Mouse (Mus musculus) urinary bladder, postnatal 36 days (tissue): Measurements from ENCODE around the gene Rplp0.
"Not testable (repeated sequence)": the region's sequence is repeated elsewhere in the genome, so short reads cannot be mapped to it uniquely, and the experiment has no call there.

ENCODE experiments used
- DNase-seq, 2 experiments: peaks; one replicate each; pipeline ENCODE4 v3.0.0; 2022; ENCODE audit warnings: low spot score in 2 of 2, mixed read lengths in 1 of 2

Gene Rplp0

DNA sequence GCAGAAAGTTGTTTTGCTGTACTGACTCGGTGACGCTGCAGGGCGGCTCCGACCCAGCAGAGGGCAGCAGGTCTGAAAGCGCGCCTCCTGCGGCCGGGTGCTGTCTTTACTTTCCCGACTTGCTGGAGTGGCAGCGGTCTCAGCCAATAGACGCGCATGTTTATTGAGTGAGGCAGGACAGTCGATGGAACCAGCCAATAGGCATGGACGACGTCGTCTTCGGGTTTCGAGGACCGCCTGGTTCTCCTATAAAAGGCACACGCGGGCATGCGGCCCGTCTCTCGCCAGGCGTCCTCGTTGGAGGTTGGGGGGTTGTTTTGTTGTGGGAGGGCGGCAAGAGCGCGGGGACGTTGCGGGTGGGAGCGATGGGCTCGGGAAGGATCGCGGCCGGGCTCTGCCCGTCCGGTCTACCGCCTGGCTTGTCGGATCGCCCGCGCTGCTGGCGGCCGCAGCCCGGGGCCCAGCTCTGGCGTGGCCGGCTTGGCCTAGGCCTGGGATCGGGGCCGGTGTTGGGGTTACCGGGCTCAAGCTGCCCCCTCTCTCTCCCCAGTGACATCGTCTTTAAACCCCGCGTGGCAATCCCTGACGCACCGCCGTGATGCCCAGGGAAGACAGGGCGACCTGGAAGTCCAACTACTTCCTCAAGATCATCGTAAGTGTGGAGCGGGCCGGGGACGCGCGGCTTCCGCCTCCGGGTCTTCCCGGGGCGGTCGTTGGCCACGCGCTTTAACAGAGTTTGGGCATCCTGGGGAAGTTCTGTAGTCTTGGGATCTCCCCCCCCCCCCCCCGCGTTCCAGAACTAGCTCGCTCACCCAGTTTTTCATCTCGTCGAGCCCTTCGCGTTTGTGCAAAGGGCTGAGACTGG, at the start of gene Rplp0:
Gene Rplp0, plus strand, starts transcription at position 231 of the 865 bp plus-strand sequence.
- DNase-seq = peak; percentile 100

DNA sequence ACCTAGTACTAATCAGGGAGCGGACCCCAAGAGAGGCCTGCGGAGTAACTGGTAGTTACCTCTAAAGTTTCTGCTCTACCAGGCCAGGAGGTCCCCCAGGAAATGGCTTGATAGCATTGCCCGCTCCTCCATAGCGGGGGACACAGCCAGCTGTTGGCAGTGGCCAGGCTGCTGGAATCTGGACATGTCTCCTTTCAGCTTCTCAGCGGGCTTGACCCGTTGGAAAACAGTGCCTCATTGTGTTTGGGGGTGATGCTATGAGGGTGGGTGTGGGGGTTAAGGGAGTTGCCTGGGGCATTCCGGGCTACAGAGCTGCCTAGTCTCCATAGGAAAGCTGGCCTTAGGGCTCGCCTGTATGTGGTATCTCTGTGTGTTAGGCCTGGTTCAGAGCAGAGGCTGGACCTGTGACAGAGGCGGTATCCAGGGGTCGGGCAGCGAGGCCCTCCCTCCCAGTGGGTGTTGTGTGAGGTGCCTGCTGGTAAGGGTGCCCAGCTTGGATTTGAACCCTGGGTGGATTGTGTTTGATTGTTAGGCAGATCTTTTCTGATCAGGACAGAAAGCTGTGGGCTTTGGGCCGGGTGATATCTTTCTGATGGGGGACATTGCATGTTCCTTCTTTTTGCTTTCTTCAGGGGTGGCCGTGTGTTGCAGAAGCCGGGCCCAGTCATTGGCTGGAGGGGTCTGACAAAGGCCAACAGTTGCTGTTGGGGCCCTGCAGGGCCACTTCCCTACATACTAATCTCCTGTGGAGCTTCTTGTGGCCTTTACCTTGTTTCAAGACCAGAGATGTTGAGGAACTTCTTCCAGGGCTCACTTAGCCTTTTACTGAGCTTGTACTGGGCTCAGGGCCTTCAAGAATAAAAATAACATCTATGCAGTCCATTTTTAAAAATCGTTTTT, 49.2 kb upstream of the Rplp0 start:
- DNase-seq = no peak

DNA sequence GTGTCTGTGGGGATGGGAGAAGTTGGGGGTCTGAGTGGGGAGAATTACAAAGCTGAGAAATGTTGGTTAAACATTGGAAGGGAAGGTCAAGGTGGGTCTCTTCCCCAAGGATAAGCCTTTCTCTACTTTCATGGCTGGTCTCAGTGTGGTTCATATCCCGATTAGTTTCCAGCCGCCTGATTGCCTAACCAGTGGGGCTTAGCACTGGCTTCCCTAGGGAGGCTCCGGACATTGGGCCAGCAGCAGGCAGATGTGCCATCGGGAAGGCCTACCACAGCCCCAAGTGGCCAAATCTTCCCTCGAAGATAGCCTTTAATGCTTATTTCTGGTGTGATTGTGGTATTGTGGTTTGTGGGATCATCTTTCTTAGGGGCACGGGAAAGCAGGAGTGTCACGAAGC, 46.9 kb upstream of the Rplp0 start:
- no peak for DNase-seq

DNA sequence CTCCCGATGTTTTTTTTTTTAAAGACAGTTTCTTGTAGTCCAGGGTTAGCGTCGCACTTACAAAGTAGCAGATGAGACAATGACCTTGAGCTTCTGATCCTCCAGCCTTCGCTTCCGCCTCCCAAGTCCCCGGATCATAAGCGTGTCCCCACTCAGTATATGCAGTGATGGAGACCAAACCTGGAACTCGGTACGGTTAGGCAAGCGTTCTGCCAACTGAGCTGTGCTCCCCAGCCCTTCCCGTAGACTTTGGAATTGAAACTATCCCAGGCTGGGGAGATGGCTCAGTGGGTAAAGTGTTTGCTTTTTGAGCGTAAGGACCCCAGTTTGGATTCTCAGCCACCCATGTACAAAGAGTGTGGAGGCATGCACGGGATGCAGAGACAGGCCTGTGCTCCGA, 46.0 kb upstream of the Rplp0 start:
- DNase-seq = no peak

DNA sequence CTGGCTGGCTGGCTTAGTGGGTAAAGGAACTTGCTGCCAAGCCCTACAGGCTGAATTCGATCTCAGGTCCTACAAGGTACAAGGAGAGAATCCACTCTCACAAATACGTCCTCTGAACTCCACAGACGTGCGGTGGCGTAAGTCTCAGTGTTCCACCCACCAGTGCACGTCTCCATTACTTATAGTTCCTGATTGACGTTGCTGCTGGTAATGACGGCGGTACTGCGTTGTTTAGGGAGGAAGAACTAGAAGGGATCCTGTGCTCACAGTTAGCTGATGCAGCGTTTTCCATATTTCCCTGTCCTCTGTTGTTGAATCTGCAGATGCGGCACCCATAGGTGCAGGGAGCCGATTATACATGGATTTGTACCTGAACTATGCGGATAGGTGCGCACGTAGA, 45.5 kb upstream of the Rplp0 start:
- DNase-seq = no peak

DNA sequence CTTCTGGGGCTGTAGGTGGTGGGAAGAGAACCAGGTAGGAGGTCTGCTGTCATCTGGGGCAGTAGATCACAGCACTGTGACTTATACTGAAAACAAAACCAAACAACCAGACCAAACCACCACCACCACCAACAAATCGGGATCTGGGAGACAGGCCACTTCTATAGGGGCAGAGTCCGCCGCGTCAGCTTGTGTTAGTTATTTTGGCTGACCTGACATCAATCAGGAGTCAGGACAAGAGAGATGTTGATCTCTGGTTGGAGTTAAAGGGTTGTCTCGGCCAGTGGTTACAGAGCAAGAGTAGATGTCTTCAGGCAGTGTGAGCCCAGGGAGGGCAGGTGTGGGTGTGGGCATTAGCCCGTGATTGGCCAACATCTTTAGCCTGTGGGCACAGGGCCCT, 44.9 kb upstream of the Rplp0 start:
- DNase-seq = no peak

DNA sequence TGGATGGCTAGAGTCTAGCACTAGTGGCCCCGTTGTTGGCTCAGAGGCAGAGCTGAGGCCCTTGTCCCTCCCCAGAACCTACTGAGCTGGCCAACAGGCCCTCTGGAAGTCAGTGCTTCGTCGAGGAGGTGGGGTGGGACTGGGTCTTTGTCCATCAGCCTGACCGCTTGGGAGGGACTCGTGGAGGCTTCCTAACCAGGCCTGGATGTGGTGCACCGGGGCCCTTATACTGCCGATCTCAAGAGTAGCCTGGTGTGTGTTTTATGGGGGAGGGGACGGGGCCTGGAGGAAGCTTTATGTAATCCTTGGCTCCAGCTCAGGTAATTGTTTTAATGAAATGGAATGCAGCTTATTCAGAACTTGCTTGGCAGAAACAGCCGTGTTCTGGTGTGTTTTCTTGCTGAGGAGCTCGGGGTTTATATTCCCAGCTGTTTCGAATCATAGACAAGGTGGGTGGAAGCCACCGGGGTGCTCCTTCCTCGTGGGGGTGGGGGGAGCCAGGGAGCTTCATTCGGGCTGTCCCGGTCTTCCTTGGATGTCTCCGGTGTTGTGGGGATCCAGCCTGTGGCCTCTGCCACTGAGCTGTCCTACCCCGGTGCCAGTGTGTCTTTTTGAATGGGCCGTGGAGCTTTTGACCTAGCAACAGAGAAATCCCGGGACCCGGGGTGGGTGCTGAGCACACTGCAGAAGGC, 44.2 kb upstream of the Rplp0 start:
- DNase-seq = peak in 1 of 2 experiments; percentile 60

DNA sequence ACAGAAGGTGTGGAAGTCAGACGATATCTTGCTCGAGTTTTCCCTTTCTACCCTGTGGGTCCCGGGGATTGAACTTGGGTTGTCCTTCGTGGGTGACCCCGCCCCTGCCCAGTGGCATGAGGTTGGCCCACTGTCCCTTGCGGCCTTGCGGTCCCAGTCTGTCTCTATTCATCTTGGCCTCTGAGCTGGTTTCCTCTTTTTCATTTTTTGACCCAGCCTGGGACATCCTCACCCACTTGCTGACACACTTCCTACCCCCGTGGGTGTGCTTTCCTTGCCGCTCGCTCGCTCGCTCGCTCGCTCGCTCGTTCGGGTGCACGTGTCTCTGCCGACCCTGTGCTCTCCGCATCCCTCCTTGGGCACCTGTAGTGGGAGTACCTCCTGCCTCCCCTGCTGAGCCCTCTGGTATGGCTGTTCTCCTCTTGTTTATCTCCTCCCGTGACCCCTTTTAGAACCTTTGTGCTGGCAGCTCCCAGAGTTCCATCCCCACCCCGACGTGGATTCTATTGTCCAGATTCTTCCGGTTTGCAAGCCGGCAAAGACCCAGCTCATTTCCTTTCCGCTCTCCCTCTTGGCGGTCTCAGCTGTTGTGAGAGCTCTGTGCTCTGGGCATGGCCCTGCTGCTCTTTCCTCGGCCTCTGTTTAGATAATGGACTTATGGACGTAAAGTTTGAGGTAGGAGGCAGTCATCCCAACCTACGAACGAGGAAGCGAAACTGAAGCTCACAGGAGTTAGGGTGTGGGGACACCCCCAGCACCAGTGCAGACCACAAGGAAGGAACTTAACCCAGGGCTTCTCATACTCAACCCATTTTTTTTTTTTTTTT, 43.0 kb upstream of the Rplp0 start:
- DNase-seq = no peak

DNA sequence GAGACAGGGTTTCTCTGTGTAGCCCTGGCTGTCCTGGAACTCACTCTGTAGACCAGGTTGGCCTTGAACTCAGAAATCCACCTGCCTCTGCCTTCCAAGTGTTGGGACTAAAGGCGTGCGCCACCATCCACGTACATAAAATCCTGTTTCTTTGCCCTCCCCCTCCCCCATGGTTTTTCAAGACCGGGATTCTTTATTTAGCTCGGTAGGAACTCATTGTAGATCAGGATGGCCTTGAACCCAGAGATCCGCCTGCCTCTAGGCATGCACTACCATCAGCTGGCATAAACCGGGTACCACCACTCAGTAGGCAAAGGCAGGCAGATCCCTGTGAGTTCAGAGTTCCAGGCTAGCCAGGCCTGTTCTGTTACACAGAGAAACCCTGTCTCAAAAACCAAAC, 42.4 kb upstream of the Rplp0 start:
- no peak for DNase-seq

DNA sequence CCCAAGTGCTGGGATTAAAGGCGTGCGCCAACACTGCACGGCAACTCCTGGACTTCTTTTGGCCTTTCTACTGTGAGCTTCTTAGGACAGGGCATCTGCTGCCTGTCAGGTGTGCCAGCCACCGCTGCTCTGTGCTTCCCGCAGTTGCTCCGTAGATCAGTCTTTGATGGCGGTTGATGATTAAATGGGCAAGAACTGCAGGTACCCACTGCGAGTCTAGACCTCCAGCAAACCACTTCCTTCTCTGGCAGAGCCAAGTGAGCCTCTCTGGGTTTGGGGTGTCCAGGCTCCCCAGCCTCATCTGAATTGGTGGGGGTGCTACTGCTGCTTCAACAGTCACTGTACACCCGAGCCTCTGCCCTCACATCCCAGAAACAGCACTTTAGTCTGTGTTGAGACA, 41.8 kb upstream of the Rplp0 start:
- DNase-seq = no peak

DNA sequence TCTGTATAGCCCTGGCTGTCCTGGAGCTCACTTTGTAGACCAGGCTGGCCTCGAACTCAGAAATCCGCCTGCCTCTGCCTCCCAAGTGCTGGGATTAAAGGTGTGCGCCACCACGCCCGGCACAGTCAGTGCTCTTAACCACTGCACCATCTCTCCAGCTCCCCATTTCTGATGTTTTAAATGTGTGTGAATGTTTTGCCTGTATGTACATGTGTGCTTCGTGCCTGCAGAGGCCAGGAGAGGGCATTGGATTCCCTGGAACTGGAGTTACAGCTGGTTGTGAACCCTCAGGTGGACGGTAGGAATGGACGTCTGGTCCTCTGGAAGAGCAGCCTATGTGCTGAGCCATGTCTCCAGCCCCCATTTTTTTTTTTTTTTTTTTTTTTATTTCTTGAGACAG, 41.1 kb upstream of the Rplp0 start:
- not testable (repeated sequence) for DNase-seq

DNA sequence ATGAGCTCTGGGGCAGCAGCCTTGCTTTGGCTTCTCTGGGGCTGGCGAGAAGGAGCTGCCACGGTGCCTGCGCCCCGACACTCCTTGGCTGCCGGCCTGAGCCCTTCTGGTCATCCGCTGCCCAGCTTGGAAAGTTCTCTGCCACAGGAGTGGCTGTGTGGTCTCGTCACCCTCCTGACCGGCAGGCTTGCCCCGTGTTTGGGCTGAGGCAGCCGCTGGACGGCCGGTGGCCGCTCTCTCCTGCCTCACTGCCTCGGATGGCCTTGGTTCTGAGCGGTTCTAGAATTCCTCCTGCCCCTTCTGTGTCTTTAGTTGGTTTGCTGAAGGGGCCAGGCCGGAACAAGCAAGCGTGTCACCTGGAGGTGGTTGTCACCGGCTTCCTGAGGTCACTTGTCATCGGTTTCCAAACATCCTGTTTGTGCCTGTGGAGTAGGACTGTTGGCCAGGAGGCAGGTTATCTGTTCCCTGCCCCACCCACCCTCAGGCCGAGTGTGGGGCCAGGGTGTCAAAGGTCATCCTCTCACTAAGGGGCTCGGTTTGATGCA, 38.9 kb upstream of the Rplp0 start:
- no peak for DNase-seq

DNA sequence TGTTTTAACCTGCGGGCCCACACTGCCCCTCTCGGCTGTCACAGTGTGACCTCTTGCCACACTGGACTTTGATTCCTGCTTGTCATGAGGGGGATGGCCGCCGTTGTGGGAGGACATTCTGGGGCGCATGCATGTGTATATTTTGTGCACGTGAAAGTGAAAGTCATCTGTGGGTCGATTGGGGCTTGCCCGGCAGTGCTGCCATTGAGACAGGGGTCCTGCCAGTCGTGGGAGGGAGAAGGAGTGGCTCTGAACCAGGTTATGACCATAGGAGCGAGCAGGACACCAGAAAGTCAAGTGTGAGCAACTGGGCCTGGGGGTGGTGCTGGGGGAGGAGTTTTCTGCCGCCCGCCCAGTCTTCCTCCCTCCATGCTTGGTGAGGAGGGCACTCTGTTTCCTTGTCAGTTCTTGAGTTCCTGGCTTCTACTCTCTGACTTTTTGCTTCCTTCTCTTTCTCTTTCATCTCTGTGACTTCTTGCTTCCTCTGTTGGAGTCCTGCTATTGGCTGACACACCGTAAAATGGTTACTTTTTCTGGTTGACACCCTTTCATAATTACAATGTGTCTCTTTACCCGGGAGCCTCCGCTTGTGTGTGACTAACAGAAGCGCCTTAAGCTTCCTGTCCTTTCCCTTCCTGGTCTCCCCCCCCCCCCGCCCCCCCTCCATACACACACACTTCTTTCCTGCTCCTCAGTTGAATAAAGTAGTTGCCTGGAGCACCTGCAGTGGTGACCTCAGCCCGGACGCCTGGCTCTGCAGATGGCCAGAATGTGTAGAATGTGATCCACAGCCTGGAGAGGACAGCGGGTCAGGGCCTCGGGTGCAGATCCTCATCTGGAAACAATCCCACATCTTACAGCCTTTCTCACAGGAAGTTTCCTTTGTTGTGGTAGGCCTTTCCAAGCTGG, 37.5 kb upstream of the Rplp0 start:
- DNase-seq = peak in 1 of 2 experiments; percentile 72

DNA sequence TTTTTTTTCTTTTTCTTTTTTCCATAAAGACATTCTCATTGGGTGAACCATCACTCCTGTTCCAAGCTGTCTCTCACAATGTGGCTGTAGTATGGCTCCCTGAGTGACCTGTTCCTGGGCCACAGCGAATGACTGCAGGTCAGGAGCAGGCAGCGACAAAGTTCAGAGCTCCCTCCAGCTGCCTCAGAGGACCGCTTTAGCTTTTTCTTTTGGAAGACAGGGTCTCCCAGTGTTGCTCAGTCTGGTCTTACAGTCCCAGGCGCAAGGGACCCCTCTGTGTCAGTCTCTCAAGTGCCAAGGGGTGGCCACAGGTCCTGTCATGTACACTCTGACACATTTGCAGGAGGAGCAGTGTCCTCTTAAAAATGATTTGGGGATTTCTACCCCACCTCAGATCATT, 36.7 kb upstream of the Rplp0 start:
- DNase-seq = no peak

DNA sequence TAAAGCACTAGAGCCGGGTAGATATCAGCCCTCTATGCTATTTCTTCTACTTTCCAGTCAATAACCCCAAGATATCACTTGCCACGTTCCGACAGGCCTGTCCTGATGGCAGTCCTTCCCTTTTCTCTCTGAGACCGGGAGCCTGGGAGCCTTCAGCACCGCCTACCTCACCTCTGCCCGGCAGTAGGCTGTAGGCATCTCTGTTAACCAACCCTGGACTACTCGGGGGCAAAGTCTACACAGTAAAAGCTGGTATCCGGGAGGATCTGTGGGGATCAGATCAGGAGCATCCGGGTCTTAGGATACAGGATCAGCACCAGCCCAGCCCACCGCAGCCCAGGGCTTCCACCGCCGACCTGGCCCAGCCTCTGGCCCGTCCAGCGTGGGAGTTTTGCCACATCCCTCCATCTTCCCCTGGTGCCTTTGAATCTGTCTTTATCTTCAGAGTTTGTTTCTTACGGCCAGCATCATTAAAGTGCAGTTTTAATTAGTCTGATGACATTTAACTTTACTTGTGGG, 36.2 kb upstream of the Rplp0 start:
- DNase-seq = no peak

DNA sequence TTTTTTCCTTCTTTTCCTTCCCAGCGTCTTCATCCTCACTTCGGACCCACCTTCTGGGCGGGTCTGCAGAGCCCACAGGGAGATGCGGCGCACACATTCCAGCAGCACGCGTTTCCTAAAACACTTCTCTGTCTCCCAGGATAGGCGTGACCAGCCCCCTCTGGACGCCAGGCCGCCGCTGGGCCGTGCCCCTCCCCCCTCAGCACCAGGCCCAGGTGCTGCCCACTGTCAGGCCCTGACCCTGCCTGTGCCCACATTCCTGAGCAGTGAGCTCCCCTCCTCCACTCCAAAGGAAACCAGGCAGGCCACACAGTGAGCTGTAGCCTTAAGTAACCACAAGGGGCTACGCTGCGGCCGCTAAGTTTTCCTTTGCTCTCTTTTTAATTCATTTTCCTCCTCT, 35.3 kb upstream of the Rplp0 start:
- DNase-seq = peak in 1 of 2 experiments; percentile 31

DNA sequence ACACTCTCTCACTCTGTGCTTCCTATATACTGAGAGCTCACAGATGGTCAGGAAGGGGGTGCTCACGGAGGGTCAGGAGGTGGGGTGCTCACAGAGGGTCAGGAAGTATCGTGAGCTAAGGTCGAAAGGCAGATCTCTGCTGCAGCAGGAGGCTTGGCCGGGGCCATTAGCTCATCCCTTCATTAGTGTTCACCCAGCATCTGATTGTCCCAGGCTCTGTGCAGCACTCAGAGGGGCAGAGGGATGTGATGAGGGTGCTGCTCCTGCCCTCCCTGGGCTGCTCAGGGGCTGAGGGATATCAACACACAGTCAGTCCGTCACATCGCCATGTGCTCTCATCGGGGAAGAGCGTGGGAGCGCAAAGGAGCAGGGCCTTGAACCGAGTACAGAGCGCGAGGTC, 34.8 kb upstream of the Rplp0 start:
- no peak for DNase-seq

DNA sequence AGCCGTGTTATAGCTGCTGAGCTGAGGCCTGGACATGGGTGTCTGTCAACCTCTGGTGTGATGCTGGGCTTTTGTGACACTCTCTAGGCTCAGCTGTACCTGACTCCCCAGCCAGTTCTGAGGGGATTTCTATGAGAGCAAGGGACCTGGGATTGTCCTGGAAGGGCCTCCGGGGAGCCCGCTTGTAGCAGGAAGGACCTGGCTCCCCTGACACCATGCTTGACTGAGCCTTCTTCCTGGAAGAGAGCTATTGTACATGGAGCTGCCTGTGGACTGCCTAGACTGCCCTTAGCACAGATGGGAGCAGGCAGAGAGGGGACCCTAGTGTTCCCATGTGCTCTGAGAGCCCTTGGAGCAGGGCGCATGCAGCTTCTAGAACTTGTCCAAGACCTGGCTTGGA, 33.9 kb upstream of the Rplp0 start:
- peak in 1 of 2 experiments; percentile 3 for DNase-seq

DNA sequence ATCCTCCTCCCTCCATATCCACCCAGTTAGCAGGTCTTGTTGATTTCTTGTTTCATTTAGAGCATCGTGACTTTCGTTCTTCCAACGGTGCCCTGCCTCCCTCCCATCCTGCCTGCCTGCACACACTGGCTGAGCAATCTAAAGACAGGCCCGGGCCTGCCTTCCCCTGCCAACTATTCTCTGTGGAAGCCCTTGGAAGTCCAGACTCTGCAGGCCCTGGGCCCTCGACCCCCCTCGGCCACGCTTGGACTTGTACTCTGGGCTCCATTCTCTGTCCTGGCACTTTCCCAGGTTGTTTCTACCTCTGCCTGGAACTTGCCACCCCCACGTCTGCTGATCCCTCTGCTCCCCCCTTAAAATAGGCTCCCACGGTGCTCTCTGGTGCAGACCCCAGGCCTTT, 33.3 kb upstream of the Rplp0 start:
- peak in 1 of 2 experiments; percentile 77 for DNase-seq
